Mouse (Mus musculus) heart, embryonic 11.5 days (tissue): ENCODE measurements around the gene Ucn3. TPM values are rescaled to one million over a fixed set of nuclear protein-coding genes. Genes with fewer than 3 reads are reported as not detected.

Experiments
- ATAC-seq: fragments of 200-750 bp; cut with Nextera tagmentation; replicated peaks from 2 replicates; pipeline ENCODE4 v1.8.0; 2017; ENCODE audit warnings: moderate library complexity; ENCODE audit not compliant: insufficient number of reproducible peaks, low FRiP score, low TSS enrichment
- H3K27ac ChIP-seq: fragments of 300-500 bp; sonication (generic); 2 replicates; pipeline ENCODE4 v1.5.1; 2014; ENCODE audit warnings: mild to moderate bottlenecking, low read depth, low read length
- H3K27me3 ChIP-seq: fragments of 300-500 bp; sonication (generic); 2 replicates; pipeline ENCODE4 v1.6.1; 2014; ENCODE audit warnings: mild to moderate bottlenecking, low read length, mixed read lengths; ENCODE audit not compliant: control insufficient read depth, insufficient read depth
- H3K36me3 ChIP-seq: fragments of 300-500 bp; sonication (generic); 2 replicates; pipeline ENCODE4 v1.6.1; 2014; ENCODE audit warnings: mild to moderate bottlenecking, low read length, moderate library complexity, mixed read lengths; ENCODE audit not compliant: control insufficient read depth, insufficient read depth
- H3K4me1 ChIP-seq: fragments of 300-500 bp; sonication (generic); 2 replicates; pipeline ENCODE4 v1.6.1; 2014; ENCODE audit warnings: low read length; ENCODE audit not compliant: control insufficient read depth, insufficient read depth
- H3K4me2 ChIP-seq: fragments of 300-500 bp; sonication (generic); 2 replicates; pipeline ENCODE4 v1.6.1; 2014; ENCODE audit warnings: mild to moderate bottlenecking, moderate library complexity
- H3K4me3 ChIP-seq: fragments of 300-500 bp; sonication (generic); 2 replicates; pipeline ENCODE4 v1.5.1; 2014; ENCODE audit warnings: low read depth, low read length
- H3K9ac ChIP-seq: fragments of 300-500 bp; sonication (generic); 2 replicates; pipeline ENCODE4 v1.6.1; 2014; ENCODE audit warnings: mild to moderate bottlenecking, low read depth, low read length, moderate library complexity
- H3K9me3 ChIP-seq: fragments of 300-500 bp; sonication (generic); replicated peaks from 2 replicates; pipeline ENCODE4 v1.6.1; 2016; ENCODE audit warnings: low read length; ENCODE audit not compliant: control insufficient read depth
- WGBS: fragments of 180-500 bp; shearing (Covaris S2); extraction: QIAGEN DNeasy Blood & Tissue Kit; methylation state at CpG from one replicate; pipeline ENCODE4 v1.1.7; 2014; ENCODE audit not compliant: insufficient replicate concordance; 5-methylcytosine and 5-hydroxymethylcytosine counted together
- polyA plus RNA-seq: library from polyadenylated mRNA; unstranded; fragments of >200 nt; fragmentation: Nextera tagmentation; extraction: Ambion mirVana; gene quantifications from 2 replicates; pipeline ENCODE4 v1.2.1, GENCODE M21; 2014

Gene Ucn3
- not detected in 2 replicates for polyA plus RNA-seq

GRCm38 (mm10) chr13:3945249-3945648, at the start of gene Ucn3:
Gene Ucn3 (minus strand): TSS chr13:3945349.
- H3K9me3 ChIP-seq: no peaks in the 10 kb centered on the region
- H3K9ac ChIP-seq: no peak within 1 kb of the TSS
- H3K4me2 ChIP-seq: no peak within 1 kb of the TSS
- H3K4me1 ChIP-seq: no peaks in the 10 kb centered on the region
- no peak within 1 kb of the TSS for H3K27ac ChIP-seq
- WGBS: 65% methylated on average over 2 of the region's 2 CpGs
- ATAC-seq: no peak
- H3K36me3 ChIP-seq: no peaks in the 10 kb centered on the region
- no peak within 1 kb of the TSS for H3K4me3 ChIP-seq
- no peaks in the 10 kb centered on the region for H3K27me3 ChIP-seq

GRCm38 (mm10) chr13:3992081-3992480, 46.9 kb upstream of the Ucn3 start:
- H3K27ac ChIP-seq: no peak overlapping the region

GRCm38 (mm10) chr13:3968849-3969248, 23.7 kb upstream of the Ucn3 start:
- 77% methylated on average over 4 of the region's 4 CpGs for WGBS
- Histone ChIP-seq H3K9me3 (no peaks in the 10 kb centered on the region), H3K9ac (no peak overlapping the region), H3K27me3 (no peaks in the 10 kb centered on the region), H3K36me3 (no peaks in the 10 kb centered on the region), H3K4me1 (no peaks in the 10 kb centered on the region), H3K4me3 (no peak overlapping the region), H3K4me2 (no peak overlapping the region), H3K27ac (no peak overlapping the region)
- ATAC-seq: no peak

More at GRCm38 (mm10) chr13:3992081-3992480, 46.9 kb upstream of the Ucn3 start:
- no peaks in the 10 kb centered on the region for H3K36me3 ChIP-seq
- no peak overlapping the region for H3K4me2 ChIP-seq
- no peaks in the 10 kb centered on the region for H3K27me3 ChIP-seq
- no peak for ATAC-seq
- H3K4me3 ChIP-seq: no peak overlapping the region
- H3K9me3 ChIP-seq: no peaks in the 10 kb centered on the region
- H3K9ac ChIP-seq: no peak overlapping the region
- no peaks in the 10 kb centered on the region for H3K4me1 ChIP-seq

- Histone ChIP-seq H3K9me3 (no peaks in the 10 kb centered on the region), H3K4me2 (no peak overlapping the region), H3K27me3 (no peaks in the 10 kb centered on the region), H3K36me3 (no peaks in the 10 kb centered on the region), H3K4me3 (no peak overlapping the region), H3K9ac (no peak overlapping the region), H3K4me1 (no peaks in the 10 kb centered on the region), H3K27ac (no peak overlapping the region)
- 74% methylated on average over 6 of the region's 6 CpGs for WGBS
- no peak for ATAC-seq
These were observed 6.2 kb upstream of the Ucn3 start for GRCm38 (mm10) chr13:3951198-3951914.

- Histone ChIP-seq H3K36me3 (no peaks in the 10 kb centered on the region), H3K4me3 (no peak overlapping the region), H3K4me1 (no peaks in the 10 kb centered on the region), H3K9ac (no peak overlapping the region), H3K27me3 (no peaks in the 10 kb centered on the region), H3K4me2 (no peak overlapping the region), H3K27ac (no peak overlapping the region), H3K9me3 (no peaks in the 10 kb centered on the region)
- ATAC-seq: no peak
- 83% methylated on average over 4 of the region's 4 CpGs for WGBS
These were observed 4.3 kb upstream of the Ucn3 start for GRCm38 (mm10) chr13:3949477-3949876.

GRCm38 (mm10) chr13:3947267-3947666, 2.1 kb upstream of the Ucn3 start:
- no peak for ATAC-seq
- WGBS: 77% methylated on average over 4 of the region's 4 CpGs

GRCm38 (mm10) chr13:3944699-3945098, 450 bp downstream of the Ucn3 start:
- no peaks in the 10 kb centered on the region for H3K9me3 ChIP-seq
- 71% methylated on average over 7 of the region's 7 CpGs for WGBS
- no peaks in the 10 kb centered on the region for H3K4me1 ChIP-seq
- no peak overlapping the region for H3K9ac ChIP-seq
- H3K27ac ChIP-seq: no peak overlapping the region
- H3K36me3 ChIP-seq: no peaks in the 10 kb centered on the region
- no peak overlapping the region for H3K4me2 ChIP-seq
- no peak for ATAC-seq
- H3K27me3 ChIP-seq: no peaks in the 10 kb centered on the region
- H3K4me3 ChIP-seq: no peak overlapping the region

More at GRCm38 (mm10) chr13:3947267-3947666, 2.1 kb upstream of the Ucn3 start:
- Histone ChIP-seq H3K9ac (no peak overlapping the region), H3K9me3 (no peaks in the 10 kb centered on the region), H3K4me1 (no peaks in the 10 kb centered on the region), H3K4me3 (no peak overlapping the region), H3K36me3 (no peaks in the 10 kb centered on the region), H3K27me3 (no peaks in the 10 kb centered on the region), H3K4me2 (no peak overlapping the region), H3K27ac (no peak overlapping the region)

GRCm38 (mm10) chr13:3926046-3926445, 19.1 kb downstream of the Ucn3 start:
- no peaks in the 10 kb centered on the region for H3K27me3 ChIP-seq
- H3K36me3 ChIP-seq: no peaks in the 10 kb centered on the region
- H3K9me3 ChIP-seq: no peaks in the 10 kb centered on the region
- 86% methylated on average over 5 of the region's 6 CpGs for WGBS
- no peak overlapping the region for H3K27ac ChIP-seq
- no peak overlapping the region for H3K9ac ChIP-seq
- no peaks in the 10 kb centered on the region for H3K4me1 ChIP-seq
- H3K4me3 ChIP-seq: no peak overlapping the region
- no peak for ATAC-seq
- no peak overlapping the region for H3K4me2 ChIP-seq

GRCm38 (mm10) chr13:3925632-3926031, 19.5 kb downstream of the Ucn3 start:
- no peaks in the 10 kb centered on the region for H3K27me3 ChIP-seq
- no peaks in the 10 kb centered on the region for H3K9me3 ChIP-seq
- no peaks in the 10 kb centered on the region for H3K36me3 ChIP-seq
- no peak overlapping the region for H3K4me3 ChIP-seq
- H3K4me2 ChIP-seq: no peak overlapping the region
- 69% methylated on average over 6 of the region's 6 CpGs for WGBS
- H3K27ac ChIP-seq: no peak overlapping the region
- no peak overlapping the region for H3K9ac ChIP-seq
- H3K4me1 ChIP-seq: no peaks in the 10 kb centered on the region
- no peak for ATAC-seq
